Mouse (Mus musculus): Measurements from ENCODE around the gene Aplp2. TPM values are rescaled to one million over a fixed set of nuclear protein-coding genes. Genes with fewer than 3 reads are reported as not detected.

Gene Aplp2
- polyA plus RNA-seq, 1 experiment from 2014 or later: 271 TPM

DNA sequence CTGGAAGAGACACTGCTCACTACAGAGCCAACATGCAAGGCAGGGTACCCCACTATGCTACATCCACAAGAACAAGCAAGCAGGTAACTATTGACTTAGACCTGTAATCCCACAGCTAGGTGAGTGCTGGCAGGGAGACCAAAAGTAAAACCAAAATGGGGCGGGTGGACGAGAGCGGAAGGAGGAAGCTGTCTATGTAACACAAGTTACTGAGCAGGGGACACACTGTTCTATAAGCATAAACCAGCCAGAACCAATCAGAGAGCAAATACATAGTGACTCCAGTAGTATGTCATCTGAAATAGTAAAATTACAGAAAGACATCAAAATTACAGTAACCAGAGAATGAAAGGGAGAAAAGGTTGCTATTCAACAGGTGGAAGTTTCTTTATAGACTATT lies 13.0 kb downstream of the Aplp2 start:
- Histone ChIP-seq H3K9ac (ENCODE audit: low read depth, low read length) (no peak overlapping the region), H3K36me3 (ENCODE audit: control insufficient read depth, insufficient read depth, low read length) (peaks cover 3% of the 10 kb centered on the region; the same call in 1 of the 2 replicates), H3K4me2 (no peak overlapping the region), H3K27ac (ENCODE audit: low read depth, low read length) (no peak overlapping the region), H3K27me3 (ENCODE audit: control insufficient read depth, insufficient read depth, low read length) (no peaks in the 10 kb centered on the region), H3K9me3 (replicated peaks; ENCODE audit: control insufficient read depth, low read length) (no peaks in the 10 kb centered on the region), H3K4me1 (ENCODE audit: control insufficient read depth, insufficient read depth, low read length) (peaks cover 7% of the 10 kb centered on the region; the same call in 1 of the 2 replicates), H3K4me3 (ENCODE audit: low read depth, low read length) (no peak overlapping the region)
- no peak for ATAC-seq (replicated peaks; ENCODE audit: insufficient number of reproducible peaks, low FRiP score, low TSS enrichment)
- 94% methylated on average over 3 of the region's 3 CpGs for WGBS (ENCODE audit: insufficient replicate concordance)

DNA sequence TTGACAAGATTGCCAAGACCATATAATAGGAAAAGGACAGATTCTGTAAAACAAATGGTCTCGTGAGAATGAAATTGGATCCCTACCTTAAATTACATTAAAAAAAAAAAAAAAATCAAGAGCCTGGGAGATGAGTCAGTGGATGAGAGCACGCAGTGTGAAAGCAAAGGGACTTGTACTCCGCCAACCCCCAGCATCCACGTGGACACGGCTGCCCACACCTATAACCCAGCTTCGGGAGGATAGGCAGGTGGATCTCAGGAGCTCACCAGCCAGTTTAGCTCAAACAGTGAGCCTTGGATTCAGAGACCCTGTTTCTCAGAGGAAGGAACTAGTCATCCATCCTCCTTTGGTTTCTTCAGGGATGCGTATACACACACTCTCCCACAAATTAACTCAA lies 13.8 kb downstream of the Aplp2 start:
- 90% methylated on average over 7 of the region's 7 CpGs for WGBS (ENCODE audit: insufficient replicate concordance)

DNA sequence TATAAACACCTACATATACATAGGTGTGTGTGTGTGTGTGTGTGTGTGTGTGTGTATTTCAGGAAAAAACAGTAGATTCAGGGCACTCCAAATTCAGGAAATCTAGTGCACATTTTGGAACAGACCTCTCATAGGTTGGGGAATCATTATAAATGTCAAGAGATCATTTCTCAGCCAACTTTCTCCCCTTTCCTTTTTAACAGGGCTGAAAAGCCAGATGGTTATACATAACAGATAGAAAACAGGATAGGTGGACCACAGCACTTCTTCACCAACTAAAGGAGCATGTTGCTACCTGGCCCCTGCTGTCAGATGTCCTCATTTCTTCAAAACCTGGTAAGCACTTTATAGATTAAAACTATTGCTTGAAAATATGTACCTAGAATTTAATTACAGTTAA lies 14.9 kb downstream of the Aplp2 start:
- H3K4me1 ChIP-seq (ENCODE audit: control insufficient read depth, insufficient read depth, low read length): peaks cover 4% of the 10 kb centered on the region
- peaks cover 3% of the 10 kb centered on the region; the same call in 1 of the 2 replicates for H3K36me3 ChIP-seq (ENCODE audit: control insufficient read depth, insufficient read depth, low read length)
- H3K4me2 ChIP-seq: no peak overlapping the region
- no peak overlapping the region for H3K4me3 ChIP-seq (ENCODE audit: low read depth, low read length)
- H3K9ac ChIP-seq (ENCODE audit: low read depth, low read length): no peak overlapping the region
- H3K27ac ChIP-seq (ENCODE audit: low read depth, low read length): no peak overlapping the region
- H3K27me3 ChIP-seq (ENCODE audit: control insufficient read depth, insufficient read depth, low read length): no peaks in the 10 kb centered on the region
- no peaks in the 10 kb centered on the region for H3K9me3 ChIP-seq (replicated peaks; ENCODE audit: control insufficient read depth, low read length)
- ATAC-seq (replicated peaks; ENCODE audit: insufficient number of reproducible peaks, low FRiP score, low TSS enrichment): no peak

More for the DNA sequence above, 13.8 kb downstream of the Aplp2 start:
- ATAC-seq (replicated peaks; ENCODE audit: insufficient number of reproducible peaks, low FRiP score, low TSS enrichment): no peak
- Histone ChIP-seq H3K36me3 (ENCODE audit: control insufficient read depth, insufficient read depth, low read length) (peaks cover 3% of the 10 kb centered on the region; the same call in 1 of the 2 replicates), H3K27me3 (ENCODE audit: control insufficient read depth, insufficient read depth, low read length) (no peaks in the 10 kb centered on the region), H3K27ac (ENCODE audit: low read depth, low read length) (no peak overlapping the region), H3K4me2 (no peak overlapping the region), H3K4me3 (ENCODE audit: low read depth, low read length) (no peak overlapping the region), H3K9ac (ENCODE audit: low read depth, low read length) (no peak overlapping the region), H3K4me1 (ENCODE audit: control insufficient read depth, insufficient read depth, low read length) (0 out of 2 replicates have a peak, but pooled peaks cover 5% of the 10 kb centered on the region), H3K9me3 (replicated peaks; ENCODE audit: control insufficient read depth, low read length) (no peaks in the 10 kb centered on the region)

DNA sequence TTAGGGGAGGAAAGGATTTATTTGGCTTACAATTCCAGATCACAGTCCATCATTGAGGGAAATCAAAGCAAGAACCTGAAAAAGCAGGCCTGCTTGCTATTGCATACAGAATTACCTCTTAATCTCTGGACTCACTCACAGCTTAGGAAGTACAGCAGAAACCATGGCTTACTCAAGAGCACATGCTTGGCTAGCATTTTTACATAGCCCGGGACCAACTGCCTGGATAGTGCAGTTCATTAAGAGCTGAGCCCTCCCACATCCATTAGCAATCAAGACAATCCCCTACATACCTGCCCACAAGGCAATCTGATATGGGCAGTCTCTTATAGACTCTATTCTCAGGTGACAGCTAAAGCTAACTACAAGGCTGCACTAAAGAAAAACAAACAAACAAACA lies 16.0 kb downstream of the Aplp2 start:
- peaks cover 7% of the 10 kb centered on the region for H3K4me1 ChIP-seq (ENCODE audit: control insufficient read depth, insufficient read depth, low read length)
- H3K4me2 ChIP-seq: no peak overlapping the region
- H3K27me3 ChIP-seq (ENCODE audit: control insufficient read depth, insufficient read depth, low read length): no peaks in the 10 kb centered on the region
- H3K9ac ChIP-seq (ENCODE audit: low read depth, low read length): no peak overlapping the region
- H3K9me3 ChIP-seq (replicated peaks; ENCODE audit: control insufficient read depth, low read length): no peaks in the 10 kb centered on the region
- H3K36me3 ChIP-seq (ENCODE audit: control insufficient read depth, insufficient read depth, low read length): peaks cover 3% of the 10 kb centered on the region; the same call in 1 of the 2 replicates
- no peak for ATAC-seq (replicated peaks; ENCODE audit: insufficient number of reproducible peaks, low FRiP score, low TSS enrichment)
- no peak overlapping the region for H3K4me3 ChIP-seq (ENCODE audit: low read depth, low read length)
- no peak overlapping the region for H3K27ac ChIP-seq (ENCODE audit: low read depth, low read length)
- 97% methylated on average over 1 of the region's 1 CpGs for WGBS (ENCODE audit: insufficient replicate concordance)

DNA sequence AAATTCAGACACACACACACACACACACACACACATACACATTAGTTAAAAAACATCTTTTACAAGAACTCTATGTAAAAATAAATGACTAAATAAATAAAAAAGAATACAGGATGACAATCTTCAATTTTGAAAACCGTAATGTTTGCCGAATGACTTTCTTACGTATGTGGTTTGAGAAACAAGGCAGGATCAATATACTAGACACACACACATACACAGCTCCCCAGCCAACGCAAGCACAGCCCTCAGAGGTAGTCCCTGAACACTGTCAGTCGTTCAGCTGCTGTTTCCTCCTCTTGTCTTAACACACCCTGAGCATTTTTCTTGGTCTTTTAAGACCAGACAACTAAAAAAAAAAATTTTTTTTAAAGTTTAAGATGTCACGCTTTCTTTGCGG lies 19.2 kb downstream of the Aplp2 start:
- Histone ChIP-seq H3K4me1 (ENCODE audit: control insufficient read depth, insufficient read depth, low read length) (peaks cover 7% of the 10 kb centered on the region), H3K4me2 (no peak overlapping the region), H3K9ac (ENCODE audit: low read depth, low read length) (no peak overlapping the region), H3K4me3 (ENCODE audit: low read depth, low read length) (no peak overlapping the region), H3K9me3 (replicated peaks; ENCODE audit: control insufficient read depth, low read length) (no peaks in the 10 kb centered on the region), H3K27ac (ENCODE audit: low read depth, low read length) (no peak overlapping the region), H3K27me3 (ENCODE audit: control insufficient read depth, insufficient read depth, low read length) (no peaks in the 10 kb centered on the region), H3K36me3 (ENCODE audit: control insufficient read depth, insufficient read depth, low read length) (peaks cover 3% of the 10 kb centered on the region; the same call in 1 of the 2 replicates)
- WGBS (ENCODE audit: insufficient replicate concordance): 86% methylated on average over 7 of the region's 7 CpGs
- ATAC-seq (replicated peaks; ENCODE audit: insufficient number of reproducible peaks, low FRiP score, low TSS enrichment): no peak

DNA sequence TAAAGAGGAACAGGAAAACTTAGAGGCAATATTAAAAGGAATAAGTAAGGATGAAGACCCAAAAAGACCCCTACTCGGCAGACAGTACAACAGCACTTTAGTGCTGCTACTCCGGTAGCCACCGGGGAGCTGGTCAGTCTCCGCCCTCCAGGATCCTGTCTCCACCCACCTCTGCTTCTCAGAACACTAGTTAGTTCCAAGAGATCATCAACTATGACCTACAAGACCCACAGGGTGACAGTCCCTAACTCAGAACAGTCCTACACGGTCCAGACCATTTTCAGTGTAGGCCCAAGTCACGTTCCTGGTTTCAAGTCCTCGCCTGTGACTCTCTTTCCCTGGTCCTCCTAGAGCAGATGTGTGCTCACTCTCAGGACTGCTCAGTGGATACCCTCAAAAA lies 20.1 kb downstream of the Aplp2 start:
- Histone ChIP-seq H3K4me3 (ENCODE audit: low read depth, low read length) (no peak overlapping the region), H3K36me3 (ENCODE audit: control insufficient read depth, insufficient read depth, low read length) (peaks cover 3% of the 10 kb centered on the region; the same call in 1 of the 2 replicates), H3K9ac (ENCODE audit: low read depth, low read length) (no peak overlapping the region), H3K27ac (ENCODE audit: low read depth, low read length) (no peak overlapping the region), H3K9me3 (replicated peaks; ENCODE audit: control insufficient read depth, low read length) (no peaks in the 10 kb centered on the region), H3K4me1 (ENCODE audit: control insufficient read depth, insufficient read depth, low read length) (peaks cover 7% of the 10 kb centered on the region), H3K4me2 (no peak overlapping the region), H3K27me3 (ENCODE audit: control insufficient read depth, insufficient read depth, low read length) (no peaks in the 10 kb centered on the region)
- WGBS (ENCODE audit: insufficient replicate concordance): 70% methylated on average over 7 of the region's 7 CpGs
- no peak for ATAC-seq (replicated peaks; ENCODE audit: insufficient number of reproducible peaks, low FRiP score, low TSS enrichment)

DNA sequence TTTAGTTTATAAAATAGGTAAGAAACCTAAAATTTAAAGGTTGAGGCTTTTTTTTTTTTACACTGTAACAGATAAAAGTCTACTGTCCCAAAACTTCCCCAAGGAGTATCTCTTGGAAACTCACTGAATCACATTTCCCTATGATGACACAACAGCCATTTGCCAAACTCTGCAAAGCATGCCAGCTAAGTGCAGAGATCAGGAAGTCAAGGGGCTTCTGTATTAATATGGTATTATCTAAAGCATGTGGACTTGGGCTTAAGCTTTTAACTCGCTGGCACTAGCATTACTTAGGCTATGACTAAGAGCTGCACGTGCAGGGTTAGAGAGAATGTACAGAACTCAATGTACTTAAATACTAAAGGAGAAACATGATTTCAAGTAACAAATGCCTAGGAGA lies 22.4 kb downstream of the Aplp2 start:
- 69% methylated on average over 2 of the region's 2 CpGs for WGBS (ENCODE audit: insufficient replicate concordance)

DNA sequence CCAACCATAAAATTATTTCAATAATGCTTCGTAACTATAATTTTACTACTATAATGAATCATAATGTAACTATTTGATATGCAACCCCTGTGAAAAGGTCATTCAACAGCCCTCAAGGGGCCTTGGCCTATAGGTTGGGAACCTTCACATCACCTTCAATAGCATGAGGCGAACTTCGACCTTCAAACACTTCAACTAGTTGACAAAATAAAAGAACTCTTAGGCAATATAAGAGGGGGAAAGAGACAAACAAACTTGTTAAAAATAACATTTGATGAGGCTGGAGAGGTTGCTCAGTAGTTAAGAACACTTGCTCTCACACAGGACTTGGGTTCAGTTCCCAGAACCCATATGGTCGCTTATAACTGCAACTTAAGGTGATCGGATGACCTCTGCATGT lies 27.2 kb downstream of the Aplp2 start:
- Histone ChIP-seq H3K4me2 (no peak overlapping the region), H3K27ac (ENCODE audit: low read depth, low read length) (no peak overlapping the region), H3K4me3 (ENCODE audit: low read depth, low read length) (no peak overlapping the region), H3K9me3 (replicated peaks; ENCODE audit: control insufficient read depth, low read length) (no peaks in the 10 kb centered on the region), H3K4me1 (ENCODE audit: control insufficient read depth, insufficient read depth, low read length) (peaks cover 23% of the 10 kb centered on the region), H3K27me3 (ENCODE audit: control insufficient read depth, insufficient read depth, low read length) (no peaks in the 10 kb centered on the region), H3K36me3 (ENCODE audit: control insufficient read depth, insufficient read depth, low read length) (no peaks in the 10 kb centered on the region), H3K9ac (ENCODE audit: low read depth, low read length) (no peak overlapping the region)
- 95% methylated on average over 5 of the region's 5 CpGs for WGBS (ENCODE audit: insufficient replicate concordance)
- no peak for ATAC-seq (replicated peaks; ENCODE audit: insufficient number of reproducible peaks, low FRiP score, low TSS enrichment)

More for the DNA sequence above, 22.4 kb downstream of the Aplp2 start:
- H3K27me3 ChIP-seq (ENCODE audit: control insufficient read depth, insufficient read depth, low read length): no peaks in the 10 kb centered on the region
- peaks cover 7% of the 10 kb centered on the region for H3K4me1 ChIP-seq (ENCODE audit: control insufficient read depth, insufficient read depth, low read length)
- no peak overlapping the region for H3K27ac ChIP-seq (ENCODE audit: low read depth, low read length)
- H3K9ac ChIP-seq (ENCODE audit: low read depth, low read length): no peak overlapping the region
- no peaks in the 10 kb centered on the region for H3K9me3 ChIP-seq (replicated peaks; ENCODE audit: control insufficient read depth, low read length)
- ATAC-seq (replicated peaks; ENCODE audit: insufficient number of reproducible peaks, low FRiP score, low TSS enrichment): no peak
- no peak overlapping the region for H3K4me2 ChIP-seq
- peaks cover 3% of the 10 kb centered on the region; the same call in 1 of the 2 replicates for H3K36me3 ChIP-seq (ENCODE audit: control insufficient read depth, insufficient read depth, low read length)
- H3K4me3 ChIP-seq (ENCODE audit: low read depth, low read length): no peak overlapping the region

DNA sequence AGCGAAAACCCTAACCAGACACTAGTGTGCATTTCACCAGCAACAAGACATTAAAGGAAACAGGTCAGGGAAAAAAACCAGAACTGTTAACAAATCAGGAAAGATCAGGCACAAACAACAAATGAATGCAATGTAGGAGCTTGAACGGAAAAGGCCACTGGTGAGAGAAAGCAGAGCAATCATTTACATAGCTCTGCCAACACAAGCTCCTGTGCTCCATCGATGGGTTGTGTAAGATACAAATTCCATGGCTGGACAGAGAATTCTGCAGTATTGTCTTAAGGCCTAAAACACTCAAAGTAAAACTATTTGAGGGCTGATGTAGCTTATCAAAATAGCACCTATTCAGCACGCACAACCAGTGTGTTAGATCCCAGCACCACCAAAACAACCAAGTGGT lies 28.6 kb downstream of the Aplp2 start:
- Histone ChIP-seq H3K4me1 (ENCODE audit: control insufficient read depth, insufficient read depth, low read length) (peaks cover 23% of the 10 kb centered on the region), H3K27ac (ENCODE audit: low read depth, low read length) (no peak overlapping the region), H3K9ac (ENCODE audit: low read depth, low read length) (no peak overlapping the region), H3K4me3 (ENCODE audit: low read depth, low read length) (no peak overlapping the region), H3K9me3 (replicated peaks; ENCODE audit: control insufficient read depth, low read length) (no peaks in the 10 kb centered on the region), H3K27me3 (ENCODE audit: control insufficient read depth, insufficient read depth, low read length) (no peaks in the 10 kb centered on the region), H3K36me3 (ENCODE audit: control insufficient read depth, insufficient read depth, low read length) (no peaks in the 10 kb centered on the region), H3K4me2 (no peak overlapping the region)
- 65% methylated on average over 4 of the region's 4 CpGs for WGBS (ENCODE audit: insufficient replicate concordance)
- no peak for ATAC-seq (replicated peaks; ENCODE audit: insufficient number of reproducible peaks, low FRiP score, low TSS enrichment)

Data from heart, embryonic 11.5 days (tissue).